Mouse (Mus musculus) kidney, postnatal 36 days (tissue): Measurements from ENCODE around the gene Gm20388.
A peak's percentile ranks its signal among the peaks of the same experiment; 100 is the strongest.

Experiments
- DNase-seq, 2 experiments: peaks; one replicate each; pipeline ENCODE4 v3.0.0; 2021 to 2022; ENCODE audit warnings: mixed read lengths in 2 of 2

Gene Gm20388

GRCm38 (mm10) chr8:120093103-120093502 lies 182.5 kb downstream of the Gm20388 start:
- no peak for DNase-seq

GRCm38 (mm10) chr8:120094801-120095200 lies 184.2 kb downstream of the Gm20388 start:
- no peak for DNase-seq

- peak; percentile 50 to 52 for DNase-seq
Measured at GRCm38 (mm10) chr8:120096486-120096885, 185.8 kb downstream of the Gm20388 start.

- DNase-seq: no peak
Measured at GRCm38 (mm10) chr8:120100388-120101067, 189.9 kb downstream of the Gm20388 start.

GRCm38 (mm10) chr8:120101068-120101972 lies 190.7 kb downstream of the Gm20388 start, which contains the start of gene Zdhhc7:
Gene Zdhhc7, minus strand, starts transcription at chr8:120101482.
- DNase-seq: peak; percentile 84 to 90

- DNase-seq: peak in 1 of 2 experiments; percentile 30
Measured at GRCm38 (mm10) chr8:120103916-120104315, 193.3 kb downstream of the Gm20388 start.

- DNase-seq: peak; percentile 86 to 92
Measured at GRCm38 (mm10) chr8:120104721-120105272, 194.2 kb downstream of the Gm20388 start.

- no peak for DNase-seq
Measured at GRCm38 (mm10) chr8:120109149-120109548, 198.5 kb downstream of the Gm20388 start.

- DNase-seq: no peak
Measured at GRCm38 (mm10) chr8:120110966-120111365, 200.3 kb downstream of the Gm20388 start.

GRCm38 (mm10) chr8:120111382-120111781 lies 200.7 kb downstream of the Gm20388 start:
- DNase-seq: no peak

- DNase-seq: no peak
Measured at GRCm38 (mm10) chr8:120112535-120112934, 201.9 kb downstream of the Gm20388 start.

GRCm38 (mm10) chr8:120113306-120113705 lies 202.7 kb downstream of the Gm20388 start:
- DNase-seq: peak; percentile 77 to 80

GRCm38 (mm10) chr8:120113758-120114255 lies 203.2 kb downstream of the Gm20388 start, which contains the start of gene 6430548M08Rik:
Gene 6430548M08Rik, plus strand, starts transcription at chr8:120114152.
- DNase-seq: peak; percentile 100

GRCm38 (mm10) chr8:120114315-120114841 lies 203.7 kb downstream of the Gm20388 start:
- peak in 1 of 2 experiments; percentile 35 for DNase-seq

GRCm38 (mm10) chr8:120116600-120116999 lies 206.0 kb downstream of the Gm20388 start:
- DNase-seq: peak in 1 of 2 experiments; percentile 13

GRCm38 (mm10) chr8:120118162-120118561 lies 207.5 kb downstream of the Gm20388 start:
- peak; percentile 65 to 84 for DNase-seq

GRCm38 (mm10) chr8:120118847-120119246 lies 208.2 kb downstream of the Gm20388 start:
- no peak for DNase-seq

GRCm38 (mm10) chr8:120119429-120119828 lies 208.8 kb downstream of the Gm20388 start:
- DNase-seq: no peak

GRCm38 (mm10) chr8:120119931-120120330 lies 209.3 kb downstream of the Gm20388 start:
- no peak for DNase-seq

- no peak for DNase-seq
Measured at GRCm38 (mm10) chr8:120120951-120121350, 210.3 kb downstream of the Gm20388 start.

- peak in 1 of 2 experiments; percentile 25 for DNase-seq
Measured at GRCm38 (mm10) chr8:120124261-120124660, 213.6 kb downstream of the Gm20388 start.

- no peak for DNase-seq
Measured at GRCm38 (mm10) chr8:120124836-120125389, 214.3 kb downstream of the Gm20388 start.
